Mouse (Mus musculus): ENCODE results near the gene Olfr545. TPM values are rescaled to one million over a fixed set of nuclear protein-coding genes. Genes with fewer than 3 reads are reported as not detected.

The Olfr545 gene
- not detected for polyA plus RNA-seq (2014; fragmentation: Illumina TruSeq; extraction: RNeasy Lipid Tissue Mini Kit (QIAGEN cat#74804); ENCODE audit: insufficient read depth, low read depth, low replicate concordance)

DNA sequence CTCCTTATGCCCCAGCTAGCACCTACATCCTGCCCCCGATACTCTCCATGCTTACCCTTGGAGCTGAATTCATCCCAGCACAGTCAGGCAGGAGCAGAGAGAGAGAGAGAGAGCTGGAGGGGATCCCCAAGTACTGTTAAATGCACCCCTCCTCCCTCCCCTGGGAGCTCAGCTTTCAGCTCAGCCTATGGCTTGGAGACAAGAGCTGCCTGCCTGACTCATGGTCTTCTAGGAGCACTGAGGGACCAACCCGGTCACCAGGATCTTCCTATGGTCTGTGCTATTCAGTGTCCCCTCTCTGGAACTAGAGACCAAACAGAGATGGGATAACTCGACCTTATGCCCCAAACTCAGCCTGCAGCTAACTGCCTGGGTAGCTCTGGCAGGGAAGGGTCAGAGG is at the start of gene Olfr545:
Olfr545 (minus strand) TSS at position 101 of the 400 bp plus-strand sequence.

DNA sequence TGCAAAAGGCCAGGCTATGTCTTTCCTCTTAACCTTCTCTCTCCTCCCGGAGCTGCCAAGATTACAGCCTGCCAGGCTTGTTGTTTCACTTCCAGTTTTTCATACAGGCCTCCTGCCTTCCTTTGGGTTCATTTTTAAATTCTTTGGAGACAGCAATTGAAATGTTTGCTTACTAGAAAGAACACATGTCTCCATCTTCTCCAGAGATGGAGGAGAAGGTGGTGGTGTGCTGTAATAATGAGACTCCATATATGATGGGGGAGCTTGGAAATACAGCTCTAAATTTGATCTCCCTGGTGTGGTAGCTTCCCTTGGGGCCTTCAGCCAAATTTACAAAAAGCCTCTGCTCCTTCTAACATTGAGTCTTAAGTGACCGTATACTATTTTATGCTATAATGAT is 41.2 kb upstream of the Olfr545 start, which contains the start of gene Olfr548-ps1:
Olfr548-ps1 (plus strand) TSS at position 301 of the 400 bp plus-strand sequence.

DNA sequence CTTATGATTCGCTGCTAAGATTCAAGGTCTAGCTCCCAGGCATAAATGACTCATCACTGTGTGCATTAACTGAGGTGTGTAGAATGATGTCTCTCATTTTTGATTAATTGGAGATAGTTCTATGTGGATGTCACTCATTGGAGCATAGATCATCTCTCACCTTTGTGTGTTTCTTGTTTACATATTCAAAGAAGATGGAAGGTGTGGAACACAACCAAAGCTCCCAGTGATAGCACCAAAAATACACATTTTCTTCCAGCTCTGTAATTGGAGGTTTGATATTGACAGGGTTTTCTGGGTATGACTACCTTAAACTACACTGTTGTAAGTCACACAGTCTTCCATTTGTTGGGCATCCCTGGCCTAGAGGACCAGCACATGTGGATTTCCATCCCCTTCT is 35.1 kb upstream of the Olfr545 start, which contains the start of gene Olfr547:
Olfr547 (plus strand) TSS at position 301 of the 400 bp plus-strand sequence.

DNA sequence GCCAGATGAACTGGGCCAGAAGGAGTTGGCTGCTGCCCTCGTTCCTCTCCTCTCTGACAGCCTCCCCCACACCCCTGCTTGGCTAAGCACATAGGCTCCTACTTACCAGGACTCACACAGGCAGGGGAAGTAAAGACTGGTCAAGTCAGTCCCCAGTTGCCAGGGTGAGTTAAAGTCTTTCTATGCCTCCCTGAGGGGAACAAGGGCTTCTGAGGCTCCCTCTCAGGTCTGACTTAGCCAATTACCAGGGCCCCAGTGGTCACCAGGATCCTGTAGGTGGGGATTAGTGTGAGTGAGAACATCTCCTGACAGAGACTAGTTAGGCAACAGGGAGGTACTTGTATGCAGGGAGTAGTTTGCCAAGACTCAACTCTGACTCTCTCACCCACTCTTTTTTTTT is 11.2 kb downstream of the Olfr545 start, which contains the start of gene Olfr544:
Olfr544 (minus strand) TSS at position 153 of the 400 bp plus-strand sequence.

DNA sequence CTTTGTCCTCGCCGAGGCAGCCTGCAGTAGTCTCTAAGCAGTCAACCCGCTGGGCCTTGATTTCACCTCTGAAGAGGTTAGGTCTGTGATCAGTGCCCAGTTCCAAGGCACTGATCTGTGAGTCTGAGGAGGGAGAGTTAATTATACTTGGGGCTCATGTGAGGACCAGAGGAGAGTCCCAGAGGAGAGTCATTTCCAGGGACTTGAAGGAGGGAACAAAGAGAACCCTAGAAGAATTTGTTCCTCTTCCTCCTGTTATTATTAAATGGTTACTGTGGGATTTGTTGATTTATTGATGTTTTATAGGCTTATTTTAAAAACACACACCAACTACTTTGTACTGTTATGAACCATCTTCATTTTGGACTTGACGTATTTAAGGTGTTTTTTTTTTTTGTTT is 17.8 kb downstream of the Olfr545 start, which contains the start of gene Olfr543:
Olfr543 (minus strand) TSS at position 101 of the 400 bp plus-strand sequence.

DNA sequence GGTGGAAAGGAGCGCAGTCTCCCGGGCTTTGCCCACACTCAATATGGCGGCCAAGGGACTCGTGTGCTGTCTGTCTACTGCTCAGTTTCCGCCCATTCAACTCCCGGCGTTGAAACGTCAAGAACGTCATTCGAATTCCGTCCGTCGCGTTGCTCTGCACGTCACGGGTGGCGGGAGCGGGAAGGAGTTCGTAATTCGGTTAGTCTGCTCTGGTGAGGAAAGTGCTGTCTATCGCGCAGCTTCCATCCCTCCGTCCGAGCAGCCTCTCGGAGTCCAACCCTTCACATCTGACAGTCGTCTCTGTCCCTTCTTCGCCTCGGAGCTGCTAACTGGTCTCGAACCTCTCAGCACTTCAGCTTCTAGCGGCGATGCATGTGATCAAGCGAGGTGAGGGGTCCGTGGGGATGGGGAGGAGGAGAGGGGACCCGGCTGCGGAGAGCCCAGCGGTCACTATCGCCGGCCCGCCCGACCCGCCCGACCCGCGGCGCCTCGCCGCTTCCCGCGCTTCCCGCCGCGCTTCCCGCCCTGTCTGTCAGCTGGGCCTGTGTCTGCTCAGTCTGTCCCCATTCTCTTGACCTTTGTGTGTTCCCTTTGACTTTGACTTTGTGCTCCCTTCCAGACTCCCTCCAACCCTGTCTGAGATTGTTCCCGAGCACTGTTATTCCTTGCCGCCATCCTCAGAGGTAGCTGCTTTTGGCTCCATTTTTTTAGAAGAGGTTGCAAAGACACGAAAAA is 57.5 kb downstream of the Olfr545 start, which contains the start of gene Rrm1:
Rrm1 (plus strand) TSS at position 39 of the 735 bp plus-strand sequence.

Other genes with a start within 250 kb of the Olfr545 start
- gene Rhog, start 243.5 kb downstream of the Olfr545 start, polyA plus RNA-seq (2014; fragmentation: Illumina TruSeq; extraction: RNeasy Lipid Tissue Mini Kit (QIAGEN cat#74804); ENCODE audit: insufficient read depth, low read depth, low replicate concordance), result 114 TPM
- 18.1 TPM for gene Stim1, start 231.8 kb downstream of the Olfr545 start, polyA plus RNA-seq (2014; fragmentation: Illumina TruSeq; extraction: RNeasy Lipid Tissue Mini Kit (QIAGEN cat#74804); ENCODE audit: insufficient read depth, low read depth, low replicate concordance)
- gene Rrm1, start 57.9 kb downstream of the Olfr545 start, polyA plus RNA-seq (2014; fragmentation: Illumina TruSeq; extraction: RNeasy Lipid Tissue Mini Kit (QIAGEN cat#74804); ENCODE audit: insufficient read depth, low read depth, low replicate concordance), result 16.6 TPM
- gene Olfr543, start 17.9 kb downstream of the Olfr545 start, polyA plus RNA-seq (2014; fragmentation: Illumina TruSeq; extraction: RNeasy Lipid Tissue Mini Kit (QIAGEN cat#74804); ENCODE audit: insufficient read depth, low read depth, low replicate concordance), result not detected
- gene Olfr544, start 11.3 kb downstream of the Olfr545 start, polyA plus RNA-seq (2014; fragmentation: Illumina TruSeq; extraction: RNeasy Lipid Tissue Mini Kit (QIAGEN cat#74804); ENCODE audit: insufficient read depth, low read depth, low replicate concordance), result not detected
- not detected for gene Olfr547, start 35.2 kb upstream of the Olfr545 start, polyA plus RNA-seq (2014; fragmentation: Illumina TruSeq; extraction: RNeasy Lipid Tissue Mini Kit (QIAGEN cat#74804); ENCODE audit: insufficient read depth, low read depth, low replicate concordance)
- gene Olfr548-ps1, start 41.3 kb upstream of the Olfr545 start, polyA plus RNA-seq (2014; fragmentation: Illumina TruSeq; extraction: RNeasy Lipid Tissue Mini Kit (QIAGEN cat#74804); ENCODE audit: insufficient read depth, low read depth, low replicate concordance), result not detected
- gene Olfr549, start 50.3 kb upstream of the Olfr545 start, polyA plus RNA-seq (2014; fragmentation: Illumina TruSeq; extraction: RNeasy Lipid Tissue Mini Kit (QIAGEN cat#74804); ENCODE audit: insufficient read depth, low read depth, low replicate concordance), result not detected
- 9.4 TPM for gene Trim21, start 65.9 kb upstream of the Olfr545 start, polyA plus RNA-seq (2014; fragmentation: Illumina TruSeq; extraction: RNeasy Lipid Tissue Mini Kit (QIAGEN cat#74804); ENCODE audit: insufficient read depth, low read depth, low replicate concordance)
- gene Olfr550, start 71.9 kb upstream of the Olfr545 start, polyA plus RNA-seq (2014; fragmentation: Illumina TruSeq; extraction: RNeasy Lipid Tissue Mini Kit (QIAGEN cat#74804); ENCODE audit: insufficient read depth, low read depth, low replicate concordance), result 1.3 TPM
- gene Olfr551, start 92.3 kb upstream of the Olfr545 start, polyA plus RNA-seq (2014; fragmentation: Illumina TruSeq; extraction: RNeasy Lipid Tissue Mini Kit (QIAGEN cat#74804); ENCODE audit: insufficient read depth, low read depth, low replicate concordance), result not detected
- gene Olfr552, start 98.2 kb upstream of the Olfr545 start, polyA plus RNA-seq (2014; fragmentation: Illumina TruSeq; extraction: RNeasy Lipid Tissue Mini Kit (QIAGEN cat#74804); ENCODE audit: insufficient read depth, low read depth, low replicate concordance), result not detected
- gene Olfr553, start 118.6 kb upstream of the Olfr545 start, polyA plus RNA-seq (2014; fragmentation: Illumina TruSeq; extraction: RNeasy Lipid Tissue Mini Kit (QIAGEN cat#74804); ENCODE audit: insufficient read depth, low read depth, low replicate concordance), result not detected
- not detected for gene Olfr554, start 138.9 kb upstream of the Olfr545 start, polyA plus RNA-seq (2014; fragmentation: Illumina TruSeq; extraction: RNeasy Lipid Tissue Mini Kit (QIAGEN cat#74804); ENCODE audit: insufficient read depth, low read depth, low replicate concordance)
- gene Olfr555, start 159.2 kb upstream of the Olfr545 start, polyA plus RNA-seq (2014; fragmentation: Illumina TruSeq; extraction: RNeasy Lipid Tissue Mini Kit (QIAGEN cat#74804); ENCODE audit: insufficient read depth, low read depth, low replicate concordance), result not detected
- gene Olfr556, start 165.3 kb upstream of the Olfr545 start, polyA plus RNA-seq (2014; fragmentation: Illumina TruSeq; extraction: RNeasy Lipid Tissue Mini Kit (QIAGEN cat#74804); ENCODE audit: insufficient read depth, low read depth, low replicate concordance), result not detected
- gene Trim68, start 187.8 kb upstream of the Olfr545 start, polyA plus RNA-seq (2014; fragmentation: Illumina TruSeq; extraction: RNeasy Lipid Tissue Mini Kit (QIAGEN cat#74804); ENCODE audit: insufficient read depth, low read depth, low replicate concordance), result 7.2 TPM
- not detected for gene Olfr557, start 196.3 kb upstream of the Olfr545 start, polyA plus RNA-seq (2014; fragmentation: Illumina TruSeq; extraction: RNeasy Lipid Tissue Mini Kit (QIAGEN cat#74804); ENCODE audit: insufficient read depth, low read depth, low replicate concordance)
- 0.21 TPM for gene Olfr558, start 202.6 kb upstream of the Olfr545 start, polyA plus RNA-seq (2014; fragmentation: Illumina TruSeq; extraction: RNeasy Lipid Tissue Mini Kit (QIAGEN cat#74804); ENCODE audit: insufficient read depth, low read depth, low replicate concordance)
- not detected for gene Olfr33, start 219.5 kb upstream of the Olfr545 start, polyA plus RNA-seq (2014; fragmentation: Illumina TruSeq; extraction: RNeasy Lipid Tissue Mini Kit (QIAGEN cat#74804); ENCODE audit: insufficient read depth, low read depth, low replicate concordance)
- not detected for gene Olfr559, start 227.9 kb upstream of the Olfr545 start, polyA plus RNA-seq (2014; fragmentation: Illumina TruSeq; extraction: RNeasy Lipid Tissue Mini Kit (QIAGEN cat#74804); ENCODE audit: insufficient read depth, low read depth, low replicate concordance)